Mouse (Mus musculus) intestine, embryonic 16.5 days (tissue): Measurements from ENCODE around the gene Gm36210. TPM values are rescaled to one million over a fixed set of nuclear protein-coding genes. Genes with fewer than 3 reads are reported as not detected.

ENCODE experiments used
- ATAC-seq: fragments of 200-750 bp; cut with Nextera tagmentation; 2 replicates; pipeline ENCODE4 v1.8.0; 2017; ENCODE audit warnings: moderate TSS enrichment, moderate library complexity
- H3K27ac ChIP-seq: fragments of 300-500 bp; sonication (generic); 2 replicates; pipeline ENCODE4 v1.5.1; 2014; ENCODE audit warnings: mild to moderate bottlenecking, low read length
- H3K27me3 ChIP-seq: fragments of 300-500 bp; sonication (generic); replicated peaks from 2 replicates; pipeline ENCODE4 v1.6.1; 2014; ENCODE audit warnings: low read length, control low read depth, mixed read lengths; ENCODE audit not compliant: control insufficient read depth, insufficient read depth
- H3K36me3 ChIP-seq: fragments of 300-500 bp; sonication (generic); 2 replicates; pipeline ENCODE4 v1.6.1; 2014; ENCODE audit warnings: low read length, control low read depth; ENCODE audit not compliant: control insufficient read depth, insufficient read depth
- H3K4me1 ChIP-seq: fragments of 300-500 bp; sonication (generic); 2 replicates; pipeline ENCODE4 v1.6.1; 2014; ENCODE audit warnings: low read length, control low read depth, mixed read lengths; ENCODE audit not compliant: control insufficient read depth, insufficient read depth
- H3K4me2 ChIP-seq: fragments of 300-500 bp; sonication (generic); 2 replicates; pipeline ENCODE4 v1.6.1; 2014; ENCODE audit warnings: low read depth, low read length, control low read depth
- H3K4me3 ChIP-seq: fragments of 300-500 bp; sonication (generic); 2 replicates; pipeline ENCODE4 v1.5.1; 2014; ENCODE audit warnings: mild to moderate bottlenecking, low read length
- H3K9ac ChIP-seq: fragments of 300-500 bp; sonication (generic); 2 replicates; pipeline ENCODE4 v1.6.1; 2014; ENCODE audit warnings: low read depth, low read length
- H3K9me3 ChIP-seq: fragments of 300-500 bp; sonication (generic); 2 replicates; pipeline ENCODE4 v1.6.1; 2016; ENCODE audit warnings: low read length, control low read depth; ENCODE audit not compliant: control insufficient read depth
- WGBS: fragments of 180-500 bp; shearing (Covaris S2); extraction: QIAGEN DNeasy Blood & Tissue Kit; methylation state at CpG from one replicate; pipeline ENCODE4 v1.1.7; 2014; 5-methylcytosine and 5-hydroxymethylcytosine counted together
- polyA plus RNA-seq: library from polyadenylated mRNA; unstranded; fragments of >200 nt; fragmentation: Nextera tagmentation; extraction: Ambion mirVana; gene quantifications from 2 replicates; pipeline ENCODE4 v1.2.1, GENCODE M21; 2015

Gene Gm36210
- polyA plus RNA-seq, 1 experiment from 2014 or later = not detected

GRCm38 (mm10) chr7:4924891-4925301 lies 18.6 kb upstream of the Gm36210 start:
- Histone ChIP-seq H3K27me3 (no peaks in the 10 kb centered on the region; the same call in 1 of the 2 replicates), H3K36me3 (peaks cover 11% of the 10 kb centered on the region), H3K9me3 (no peaks in the 10 kb centered on the region), H3K4me2 (0 out of 2 replicates have a peak overlapping the region, but pooled peaks have one; percentile 56), H3K4me3 (no peak overlapping the region), H3K9ac (no peak overlapping the region), H3K27ac (peak overlapping the region; percentile 91), H3K4me1 (peaks cover 42% of the 10 kb centered on the region)
- 4% methylated on average over 4 of the region's 4 CpGs for WGBS
- ATAC-seq = peak; percentile 30

- Histone ChIP-seq H3K4me2 (peak overlapping the region; percentile 56), H3K36me3 (peaks cover 15% of the 10 kb centered on the region), H3K9me3 (no peaks in the 10 kb centered on the region), H3K27ac (peak overlapping the region; percentile 91), H3K27me3 (no peaks in the 10 kb centered on the region; the same call in 1 of the 2 replicates), H3K9ac (peak overlapping the region; percentile 69), H3K4me1 (peaks cover 42% of the 10 kb centered on the region), H3K4me3 (no peak overlapping the region)
- no peak for ATAC-seq
- under 1% methylated on average over 4 of the region's 4 CpGs for WGBS
Observed at GRCm38 (mm10) chr7:4924483-4924882, 18.2 kb upstream of the Gm36210 start.

- H3K4me3 ChIP-seq = peak overlapping the region; percentile 24
- peak overlapping the region; percentile 56 for H3K4me2 ChIP-seq
- H3K36me3 ChIP-seq = peaks cover 21% of the 10 kb centered on the region
- peak; percentile 19; the same call in 1 of the 2 replicates for ATAC-seq
- WGBS = 7% methylated on average over 37 of the region's 37 CpGs
- peak overlapping the region; percentile 69 for H3K9ac ChIP-seq
- no peaks in the 10 kb centered on the region for H3K9me3 ChIP-seq
- H3K27me3 ChIP-seq = no peaks in the 10 kb centered on the region; the same call in 1 of the 2 replicates
- peaks cover 42% of the 10 kb centered on the region for H3K4me1 ChIP-seq
- peak overlapping the region; percentile 91 for H3K27ac ChIP-seq
Observed at GRCm38 (mm10) chr7:4923586-4924364, 17.5 kb upstream of the Gm36210 start.

- Histone ChIP-seq H3K27ac (peak overlapping the region; percentile 91; the same call in 1 of the 2 replicates), H3K4me1 (peaks cover 42% of the 10 kb centered on the region), H3K27me3 (no peaks in the 10 kb centered on the region; the same call in 1 of the 2 replicates), H3K36me3 (peaks cover 21% of the 10 kb centered on the region), H3K4me3 (peak overlapping the region; percentile 21), H3K9ac (peak overlapping the region; percentile 69), H3K4me2 (peak overlapping the region; percentile 56), H3K9me3 (no peaks in the 10 kb centered on the region)
- 3% methylated on average over 14 of the region's 14 CpGs for WGBS
- no peak for ATAC-seq
Observed at GRCm38 (mm10) chr7:4922931-4923565, 16.7 kb upstream of the Gm36210 start.

GRCm38 (mm10) chr7:4922508-4922907 lies 16.2 kb upstream of the Gm36210 start:
- peak; percentile 14 for ATAC-seq
- Histone ChIP-seq H3K9me3 (no peaks in the 10 kb centered on the region), H3K4me2 (peak overlapping the region; percentile 56), H3K27me3 (no peaks in the 10 kb centered on the region; the same call in 1 of the 2 replicates), H3K4me1 (peaks cover 42% of the 10 kb centered on the region), H3K9ac (peak overlapping the region; percentile 69; the same call in 1 of the 2 replicates), H3K27ac (peak overlapping the region; percentile 43; the same call in 1 of the 2 replicates), H3K36me3 (peaks cover 21% of the 10 kb centered on the region), H3K4me3 (peak overlapping the region; percentile 21)
- 1% methylated on average over 14 of the region's 14 CpGs for WGBS

GRCm38 (mm10) chr7:4921824-4922482 lies 15.6 kb upstream of the Gm36210 start, which contains the start of gene Nat14:
Nat14 (plus strand) TSS chr7:4922028.
- WGBS = 35% methylated on average over 8 of the region's 8 CpGs
- H3K9ac ChIP-seq = peak within 1 kb of the TSS; percentile 69; the same call in 1 of the 2 replicates
- ATAC-seq = no peak
- H3K4me2 ChIP-seq = peak within 1 kb of the TSS; percentile 56
- H3K27ac ChIP-seq = peak within 1 kb of the TSS; percentile 66
- H3K27me3 ChIP-seq = no peaks in the 10 kb centered on the region; the same call in 1 of the 2 replicates
- H3K4me3 ChIP-seq = peak within 1 kb of the TSS; percentile 21
- peaks cover 41% of the 10 kb centered on the region for H3K4me1 ChIP-seq
- H3K9me3 ChIP-seq = no peaks in the 10 kb centered on the region
- H3K36me3 ChIP-seq = peaks cover 21% of the 10 kb centered on the region

GRCm38 (mm10) chr7:4920976-4921823 lies 14.9 kb upstream of the Gm36210 start:
- WGBS = 63% methylated on average over 23 of the region's 23 CpGs
- H3K27ac ChIP-seq = peak overlapping the region; percentile 66
- no peak overlapping the region for H3K4me3 ChIP-seq
- H3K36me3 ChIP-seq = peaks cover 21% of the 10 kb centered on the region
- ATAC-seq = no peak
- H3K4me1 ChIP-seq = peaks cover 43% of the 10 kb centered on the region
- H3K9me3 ChIP-seq = no peaks in the 10 kb centered on the region
- H3K27me3 ChIP-seq = no peaks in the 10 kb centered on the region
- 0 out of 2 replicates have a peak overlapping the region, but pooled peaks have one; percentile 4 for H3K9ac ChIP-seq
- H3K4me2 ChIP-seq = no peak overlapping the region

GRCm38 (mm10) chr7:4920496-4920895 lies 14.2 kb upstream of the Gm36210 start:
- H3K4me1 ChIP-seq = peaks cover 40% of the 10 kb centered on the region
- no peaks in the 10 kb centered on the region for H3K27me3 ChIP-seq

More at GRCm38 (mm10) chr7:4920496-4920895, 14.2 kb upstream of the Gm36210 start:
- ATAC-seq = no peak
- Histone ChIP-seq H3K4me3 (no peak overlapping the region), H3K4me2 (no peak overlapping the region), H3K36me3 (peaks cover 21% of the 10 kb centered on the region), H3K9ac (0 out of 2 replicates have a peak overlapping the region, but pooled peaks have one; percentile 4), H3K27ac (no peak overlapping the region; the same call in 1 of the 2 replicates), H3K9me3 (no peaks in the 10 kb centered on the region)
- 92% methylated on average over 19 of the region's 19 CpGs for WGBS
